Mouse (Mus musculus) liver, embryonic 14.5 days (tissue): Measurements from ENCODE around the gene Sik3.

Experiments used
- CTCF ChIP-seq: IDR thresholded peaks from 2 replicates; pipeline ENCODE4 v1.5.1; 2016; ENCODE audit warnings: antibody characterized with exemption, low read depth, control low read depth
- EP300 ChIP-seq: IDR thresholded peaks from 2 replicates; pipeline ENCODE4 v1.6.1; 2016; ENCODE audit warnings: antibody characterized with exemption, low read depth

DNA sequence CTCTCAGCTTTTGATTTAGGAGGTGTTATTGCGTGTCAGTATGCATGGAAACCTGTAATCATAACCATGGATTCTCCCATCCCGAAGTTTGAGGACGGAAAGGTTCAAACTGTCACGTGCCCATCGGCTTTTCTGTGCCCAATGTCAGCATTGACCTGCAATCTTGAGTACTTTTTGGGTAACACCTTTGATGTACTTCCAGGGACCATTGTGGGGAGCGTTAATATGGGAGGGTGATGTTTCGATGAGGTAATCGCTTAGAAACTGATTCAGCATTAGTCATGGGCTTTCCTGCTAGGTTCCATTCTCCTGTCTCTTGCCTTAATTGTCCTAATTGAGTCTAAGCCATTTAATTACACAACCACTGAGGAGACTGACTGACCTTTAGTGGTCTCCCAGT, 24.3 kb downstream of the Sik3 start:
- TF ChIP-seq CTCF: no peak
- no peak for TF ChIP-seq EP300
